Mouse (Mus musculus) frontal cortex, postnatal 14 days (tissue): ENCODE measurements around the gene Rnf220.

ENCODE experiments used
- DNase-seq, 2 experiments: peaks; one replicate each; pipeline ENCODE4 v3.0.0; 2022; ENCODE audit warnings: low spot score in 2 of 2

Rnf220 gene

GRCm38 (mm10) chr4:117489566-117489965 lies 7.3 kb downstream of the Rnf220 start:
- no peak for DNase-seq

- DNase-seq: no peak
Observed at GRCm38 (mm10) chr4:117487471-117487870, 9.4 kb downstream of the Rnf220 start.

- no peak for DNase-seq
Observed at GRCm38 (mm10) chr4:117486188-117486587, 10.7 kb downstream of the Rnf220 start.

GRCm38 (mm10) chr4:117485045-117485780 lies 11.6 kb downstream of the Rnf220 start:
- no peak for DNase-seq

GRCm38 (mm10) chr4:117484256-117485044 lies 12.4 kb downstream of the Rnf220 start:
- peak in 1 of 2 experiments; percentile 28 for DNase-seq

- DNase-seq: no peak
Observed at GRCm38 (mm10) chr4:117483931-117484255, 13.0 kb downstream of the Rnf220 start.

- no peak for DNase-seq
Observed at GRCm38 (mm10) chr4:117482103-117482502, 14.7 kb downstream of the Rnf220 start.

- DNase-seq: no peak
Observed at GRCm38 (mm10) chr4:117480611-117481445, 16.0 kb downstream of the Rnf220 start.

- DNase-seq: no peak
Observed at GRCm38 (mm10) chr4:117479951-117480350, 16.9 kb downstream of the Rnf220 start.

GRCm38 (mm10) chr4:117478101-117478673 lies 18.7 kb downstream of the Rnf220 start:
- DNase-seq: no peak

GRCm38 (mm10) chr4:117477401-117477800 lies 19.5 kb downstream of the Rnf220 start:
- no peak for DNase-seq

GRCm38 (mm10) chr4:117476777-117477176 lies 20.1 kb downstream of the Rnf220 start:
- DNase-seq: no peak

- no peak for DNase-seq
Observed at GRCm38 (mm10) chr4:117476355-117476754, 20.5 kb downstream of the Rnf220 start.

- no peak for DNase-seq
Observed at GRCm38 (mm10) chr4:117473985-117474354, 22.9 kb downstream of the Rnf220 start.

GRCm38 (mm10) chr4:117473291-117473984 lies 23.4 kb downstream of the Rnf220 start:
- DNase-seq: no peak

GRCm38 (mm10) chr4:117469471-117469870 lies 27.4 kb downstream of the Rnf220 start:
- DNase-seq: no peak

GRCm38 (mm10) chr4:117467936-117468335 lies 28.9 kb downstream of the Rnf220 start:
- no peak for DNase-seq

GRCm38 (mm10) chr4:117449151-117449550 lies 47.7 kb downstream of the Rnf220 start:
- DNase-seq: no peak

- DNase-seq: no peak
Observed at GRCm38 (mm10) chr4:117447926-117448325, 48.9 kb downstream of the Rnf220 start.

- DNase-seq: no peak
Observed at GRCm38 (mm10) chr4:117445516-117446207, 51.2 kb downstream of the Rnf220 start.

GRCm38 (mm10) chr4:117438919-117439318 lies 57.9 kb downstream of the Rnf220 start:
- DNase-seq: no peak
